Mouse (Mus musculus) retina, postnatal 7 days (tissue): ENCODE results near the gene Gjb6.

Experiments used
- DNase-seq: peaks from one replicate; pipeline ENCODE4 v3.0.0-alpha.2; 2012; ENCODE audit warnings: low read depth, low spot score

Gjb6 gene

DNA sequence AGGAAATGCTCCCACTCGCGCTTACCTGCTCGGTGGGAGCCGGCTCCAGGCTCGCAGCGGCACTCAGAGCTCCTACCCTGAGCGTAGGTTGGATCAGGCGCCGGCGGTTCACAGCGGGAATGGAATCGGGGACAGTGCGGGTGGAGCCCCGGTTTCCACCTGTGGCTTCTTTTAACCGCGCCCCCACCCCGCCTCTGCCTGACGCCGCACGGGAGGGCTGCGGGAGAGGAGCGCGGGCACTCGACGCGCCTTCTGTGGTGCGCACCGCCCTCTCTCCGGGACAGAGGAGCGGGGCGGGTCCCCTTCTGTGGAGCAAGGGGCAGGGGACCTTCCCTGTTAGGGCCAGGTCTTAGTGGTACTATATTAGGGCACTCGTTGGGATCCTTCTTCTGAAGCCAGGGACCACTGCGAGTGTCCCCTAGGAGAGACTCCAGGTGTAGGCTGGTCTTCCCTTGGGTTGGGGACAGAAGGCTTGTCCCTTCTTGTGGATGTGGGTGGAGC is at the start of gene Gjb6:
TSS of gene Gjb6 (minus strand) at position 451 of the 501 bp plus-strand sequence.
- DNase-seq, result no peak

- DNase-seq, result no peak
These were observed 32.1 kb upstream of the Gjb6 start for GRCm38 (mm10) chr14:57165493-57165892.

- no peak for DNase-seq
These were observed 28.4 kb upstream of the Gjb6 start for GRCm38 (mm10) chr14:57161833-57162232.

DNA sequence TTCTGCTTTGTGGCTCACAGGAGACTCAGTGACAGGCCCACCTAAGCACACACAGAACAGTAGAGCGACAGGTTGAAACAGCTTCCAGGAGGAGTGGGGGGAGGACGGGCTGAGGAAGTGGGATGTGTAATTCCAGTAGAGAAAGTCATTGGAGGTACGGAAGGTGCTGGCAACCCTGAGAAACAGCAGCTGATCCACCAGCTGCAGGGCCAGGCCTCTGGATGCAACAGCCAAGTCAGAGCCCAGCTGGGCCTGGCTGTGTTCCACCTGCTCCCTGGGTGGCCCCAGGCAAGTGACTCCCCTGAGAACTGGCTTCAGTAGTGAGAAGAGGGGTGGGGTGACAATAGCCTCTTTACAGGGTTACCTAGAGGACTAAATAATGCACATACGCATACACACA is 27.8 kb upstream of the Gjb6 start:
- no peak for DNase-seq

GRCm38 (mm10) chr14:57154916-57155315 is 21.5 kb upstream of the Gjb6 start:
- DNase-seq, result no peak

DNA sequence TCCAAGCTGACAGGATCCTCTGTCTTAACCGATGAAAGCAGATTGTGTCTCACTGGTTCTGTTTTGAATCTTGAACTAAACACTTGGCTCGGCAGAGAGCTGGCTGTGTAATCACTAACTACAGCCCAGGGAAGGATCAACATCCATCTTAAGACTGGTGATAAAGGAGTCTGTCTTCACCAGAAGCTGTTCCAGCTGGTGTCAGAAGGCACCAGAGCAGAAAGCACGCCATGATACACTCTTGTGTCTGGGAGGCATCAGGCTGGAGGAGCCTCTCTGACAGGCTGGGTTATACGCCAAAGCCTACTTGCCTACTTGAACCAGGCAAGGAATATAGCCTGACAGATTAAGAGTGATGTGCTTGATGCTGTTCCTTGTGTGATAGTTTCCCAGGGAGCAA is 12.3 kb upstream of the Gjb6 start:
- no peak for DNase-seq

- DNase-seq, result no peak
These were observed 1.9 kb upstream of the Gjb6 start for GRCm38 (mm10) chr14:57135265-57135664.

GRCm38 (mm10) chr14:57127383-57127782 is 6.0 kb downstream of the Gjb6 start:
- no peak for DNase-seq

DNA sequence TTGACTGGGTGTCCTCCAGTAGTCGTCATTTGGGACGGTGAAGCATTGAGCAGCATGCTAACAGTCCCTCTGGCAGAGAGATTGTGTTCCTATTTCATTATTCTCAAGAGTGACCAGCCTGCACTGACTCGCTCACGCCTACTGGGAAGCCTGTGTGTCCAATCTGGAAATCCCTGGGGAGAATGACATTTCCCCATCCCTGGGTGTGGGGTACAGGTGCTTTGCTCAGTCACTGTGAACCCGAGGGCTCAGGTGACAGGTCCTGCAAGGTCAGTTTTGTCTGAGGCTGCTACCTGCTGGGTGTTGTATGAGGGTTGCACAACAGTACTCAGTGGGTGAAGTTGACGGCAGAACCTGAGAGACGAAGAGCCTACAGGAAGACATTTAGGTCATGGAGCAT is 11.1 kb downstream of the Gjb6 start:
- no peak for DNase-seq

GRCm38 (mm10) chr14:57115823-57116544 is 17.4 kb downstream of the Gjb6 start, which contains the start of gene Gm4491:
Gene Gm4491 (minus strand): TSS chr14:57115883.
- no peak for DNase-seq

- peak; percentile 47 for DNase-seq
These were observed 24.2 kb downstream of the Gjb6 start for GRCm38 (mm10) chr14:57109194-57109593.

- no peak for DNase-seq
These were observed 25.5 kb downstream of the Gjb6 start for GRCm38 (mm10) chr14:57107916-57108315.

DNA sequence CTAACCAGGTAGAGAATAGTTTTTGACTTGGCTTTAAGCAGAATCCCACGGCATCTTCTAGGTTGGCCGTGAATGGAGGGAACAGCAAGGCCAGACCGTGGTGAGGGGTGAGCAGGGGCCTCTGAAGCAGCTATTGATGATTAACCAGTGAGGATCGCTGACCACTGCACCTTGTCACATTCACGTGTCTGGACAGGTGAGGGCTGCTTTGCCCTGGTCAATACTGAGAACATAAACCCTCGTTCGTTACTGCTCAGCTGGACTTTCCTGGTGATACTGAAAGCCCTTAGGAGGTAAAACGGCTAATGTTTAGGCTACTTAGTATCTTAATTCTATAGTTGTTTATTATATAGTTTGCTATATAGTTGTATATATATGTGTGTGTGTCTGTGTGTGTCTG is 26.3 kb downstream of the Gjb6 start:
- DNase-seq, result no peak

DNA sequence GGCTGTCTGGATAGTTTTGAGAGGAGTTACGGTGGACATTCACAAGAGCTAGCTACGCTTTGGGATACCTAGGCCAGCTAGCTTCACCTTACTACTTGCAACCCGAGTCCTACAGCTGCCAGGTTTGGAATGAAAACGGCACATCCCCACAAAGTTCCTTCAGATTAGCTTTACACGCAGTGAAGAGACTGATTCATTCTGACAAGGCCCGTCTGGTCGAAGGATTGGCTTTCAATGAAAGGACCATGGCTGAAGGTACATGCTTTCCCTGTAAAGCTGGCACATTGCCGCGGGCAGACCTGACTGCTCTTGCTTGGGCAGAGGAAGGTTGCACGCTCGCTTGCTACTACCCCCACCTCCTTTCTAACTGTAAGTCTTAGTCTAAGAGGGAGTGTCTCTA is 27.7 kb downstream of the Gjb6 start:
- no peak for DNase-seq

DNA sequence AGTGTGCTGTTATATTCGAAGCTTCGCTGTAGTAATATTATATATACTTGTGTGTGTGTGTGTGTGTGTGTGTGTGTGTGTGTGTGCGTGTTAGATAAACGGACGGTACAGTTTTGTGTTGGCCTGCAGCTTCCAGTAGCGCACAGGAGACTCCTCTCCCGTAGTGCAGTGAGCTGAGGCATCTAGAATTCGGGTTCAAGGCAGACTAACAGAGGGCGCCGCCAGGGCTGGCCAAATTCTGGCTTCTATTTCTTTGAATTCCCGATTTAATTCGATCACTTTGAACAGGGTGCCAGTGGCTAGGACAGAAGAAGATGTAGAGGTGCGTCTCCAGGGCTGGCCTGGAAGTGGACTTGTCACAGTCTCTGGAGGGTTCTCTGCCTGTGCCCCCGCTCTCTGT is 28.3 kb downstream of the Gjb6 start:
- no peak for DNase-seq

- peak; percentile 23 for DNase-seq
These were observed 29.0 kb downstream of the Gjb6 start, which contains the start of gene Gjb2 for GRCm38 (mm10) chr14:57104106-57105023. Gene Gjb2 (minus strand): TSS chr14:57104702.

GRCm38 (mm10) chr14:57103711-57104105 is 29.7 kb downstream of the Gjb6 start:
- DNase-seq, result no peak

DNA sequence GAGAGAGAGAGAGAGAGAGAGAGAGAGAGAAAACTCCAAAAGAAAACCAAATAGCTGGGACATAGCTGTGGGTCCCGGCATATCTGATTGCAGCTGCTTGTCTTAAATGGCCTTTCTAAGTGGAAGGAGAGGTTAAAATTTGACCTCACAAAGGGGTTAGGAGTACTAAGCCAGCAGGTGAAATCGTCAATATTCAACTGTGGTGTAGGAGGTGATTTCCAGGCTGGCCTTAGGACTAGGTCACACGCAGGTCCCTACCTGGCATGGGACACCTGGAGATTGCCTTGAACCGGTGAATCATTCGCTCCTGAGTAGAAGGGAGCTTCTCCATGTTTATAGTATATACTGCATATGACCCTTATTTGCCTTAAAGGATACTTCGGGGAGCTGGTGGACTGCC is 30.3 kb downstream of the Gjb6 start:
- no peak for DNase-seq

- DNase-seq, result no peak
These were observed 31.8 kb downstream of the Gjb6 start for GRCm38 (mm10) chr14:57101623-57102022.

- no peak for DNase-seq
These were observed 37.6 kb downstream of the Gjb6 start for GRCm38 (mm10) chr14:57095855-57096254.

DNA sequence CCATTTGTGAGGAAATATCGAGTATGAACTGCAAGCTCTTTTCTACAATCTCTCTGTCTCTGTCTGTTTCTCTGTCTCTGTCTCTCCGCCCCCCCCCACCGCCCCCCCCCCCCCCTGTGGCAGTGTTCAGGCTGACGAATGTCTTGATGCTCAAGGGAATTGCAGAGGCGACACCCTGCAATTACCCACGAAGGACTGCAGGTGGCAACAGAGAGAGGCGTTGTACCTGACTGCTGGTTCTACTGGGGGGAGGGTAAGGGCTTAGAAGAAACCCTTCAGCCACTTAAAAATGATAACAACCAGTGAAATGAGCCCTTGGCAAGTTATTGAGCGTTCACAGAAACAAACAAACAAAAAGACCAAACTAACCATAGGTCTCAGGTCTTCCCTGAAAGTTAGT is 40.4 kb downstream of the Gjb6 start:
- DNase-seq, result peak; percentile 44

DNA sequence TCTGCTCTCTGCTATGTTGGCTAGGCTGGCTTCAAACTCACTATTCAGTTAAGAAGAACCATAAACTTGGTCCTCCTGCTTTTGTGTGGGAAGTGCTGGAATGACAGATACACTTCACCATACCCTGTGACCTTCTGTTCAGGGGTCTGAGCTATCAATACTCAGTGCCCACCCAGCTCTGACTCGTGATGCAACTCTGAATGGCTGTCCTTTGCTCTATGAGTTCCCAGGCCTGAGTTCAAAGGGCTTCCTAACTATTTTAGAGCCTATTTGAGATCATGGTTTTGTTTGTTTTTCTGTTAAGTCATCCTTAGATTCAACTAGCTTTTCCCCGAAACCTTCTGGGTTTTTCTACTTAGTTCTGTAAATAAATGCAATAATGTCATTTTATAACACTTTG is 43.4 kb downstream of the Gjb6 start:
- no peak for DNase-seq

DNA sequence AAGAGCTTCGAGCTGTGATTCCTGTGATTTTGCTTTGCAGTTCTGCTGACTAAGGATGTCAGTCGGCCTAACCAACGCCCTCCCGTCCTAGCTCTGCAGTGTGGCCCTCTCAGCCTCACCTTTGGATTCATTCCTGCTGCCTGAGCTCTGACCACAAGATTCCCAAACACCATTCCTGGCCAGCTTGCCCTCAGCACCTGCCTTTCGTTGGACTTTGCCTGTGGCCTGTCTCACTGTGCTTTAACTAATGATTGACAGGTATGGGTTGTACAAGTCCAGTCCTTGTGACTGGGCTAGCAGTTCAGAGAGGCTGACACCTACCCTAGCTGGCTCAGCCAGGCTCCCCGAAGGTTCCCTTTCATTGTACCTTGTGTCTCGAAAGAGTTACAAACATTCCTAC is 44.3 kb downstream of the Gjb6 start:
- DNase-seq, result no peak
